Mouse (Mus musculus): ENCODE measurements around the gene Psma6. TPM values are rescaled to one million over a fixed set of nuclear protein-coding genes. Genes with fewer than 3 reads are reported as not detected.

Psma6 gene
- 277 TPM for polyA plus RNA-seq (2014; fragmentation: Illumina TruSeq; extraction: RNeasy Lipid Tissue Mini Kit (QIAGEN cat#74804); ENCODE audit: low read depth, low replicate concordance)

GRCm38 (mm10) chr12:55384023-55384749, at the start of gene Psma6:
Psma6 (plus strand) TSS chr12:55384222.

Other genes starting within 250 kb of the Psma6 start
- gene Srp54b, start 229.1 kb upstream of the Psma6 start, polyA plus RNA-seq (2014; fragmentation: Illumina TruSeq; extraction: RNeasy Lipid Tissue Mini Kit (QIAGEN cat#74804); ENCODE audit: low read depth, low replicate concordance), result 2.1 TPM
- gene 1700047I17Rik2, start 184.6 kb upstream of the Psma6 start, polyA plus RNA-seq (2014; fragmentation: Illumina TruSeq; extraction: RNeasy Lipid Tissue Mini Kit (QIAGEN cat#74804); ENCODE audit: low read depth, low replicate concordance), result 4.6 TPM
- gene Srp54c, start 154.1 kb upstream of the Psma6 start, polyA plus RNA-seq (2014; fragmentation: Illumina TruSeq; extraction: RNeasy Lipid Tissue Mini Kit (QIAGEN cat#74804); ENCODE audit: low read depth, low replicate concordance), result 101 TPM
- 18.7 TPM for gene 1110008L16Rik, start 84.6 kb upstream of the Psma6 start, polyA plus RNA-seq (2014; fragmentation: Illumina TruSeq; extraction: RNeasy Lipid Tissue Mini Kit (QIAGEN cat#74804); ENCODE audit: low read depth, low replicate concordance)
- 16.7 TPM for gene Ppp2r3c, start 81.2 kb upstream of the Psma6 start, polyA plus RNA-seq (2014; fragmentation: Illumina TruSeq; extraction: RNeasy Lipid Tissue Mini Kit (QIAGEN cat#74804); ENCODE audit: low read depth, low replicate concordance)
- gene Nfkbia, start 108.4 kb downstream of the Psma6 start, polyA plus RNA-seq (2014; fragmentation: Illumina TruSeq; extraction: RNeasy Lipid Tissue Mini Kit (QIAGEN cat#74804); ENCODE audit: low read depth, low replicate concordance), result 19.6 TPM
- gene Aldoart2, start 181.0 kb downstream of the Psma6 start, polyA plus RNA-seq (2014; fragmentation: Illumina TruSeq; extraction: RNeasy Lipid Tissue Mini Kit (QIAGEN cat#74804); ENCODE audit: low read depth, low replicate concordance), result not detected
- gene Insm2, start 215.2 kb downstream of the Psma6 start, polyA plus RNA-seq (2014; fragmentation: Illumina TruSeq; extraction: RNeasy Lipid Tissue Mini Kit (QIAGEN cat#74804); ENCODE audit: low read depth, low replicate concordance), result not detected

Data from liver, adult 10 weeks (tissue).